In the genomic region with DNA sequence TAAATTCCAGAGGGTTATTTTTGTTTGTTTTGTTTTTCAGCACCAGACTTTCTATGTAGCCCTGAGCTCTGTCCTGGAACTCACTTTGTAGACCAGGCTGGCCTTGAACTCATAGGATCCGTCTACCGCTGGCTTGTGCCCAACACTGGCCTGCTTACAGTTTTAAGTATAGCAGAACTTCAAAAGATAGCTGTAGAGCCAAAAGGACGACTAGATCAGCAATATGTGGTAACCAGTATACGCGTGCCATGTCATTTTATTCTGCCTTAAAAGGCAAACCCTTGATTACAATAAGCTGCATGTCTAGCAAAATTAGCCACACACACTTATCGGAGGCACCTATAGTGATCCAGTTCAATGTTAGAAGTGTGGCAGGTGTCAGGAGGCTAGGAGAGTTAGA, we compare ENCODE assay signal across 7 mouse cellular contexts. TPM values are rescaled to one million over a fixed set of nuclear protein-coding genes. Genes with fewer than 3 reads are reported as not detected.
DNase-seq lines count a peak whose midpoint lies in the region; ATAC-seq and TF ChIP-seq lines count a peak whose summit lies in the region.

No protein-coding gene starts in this region.

- H3K9me3 ChIP-seq in hindbrain, embryonic 15.5 days = no peaks in the 10 kb centered on the region

- no peak for ATAC-seq in hindbrain, embryonic 15.5 days (ENCODE audit: low FRiP score, low read depth)

- peaks cover 13% of the 10 kb centered on the region for H3K4me1 ChIP-seq in spleen, adult 2 months (ENCODE audit: control insufficient read depth, insufficient read depth, insufficient read length)
- peaks cover 15% of the 10 kb centered on the region for H3K4me1 ChIP-seq in hindbrain, embryonic 15.5 days (replicated peaks)

- H3K9ac ChIP-seq in hindbrain, embryonic 15.5 days = peak overlapping the region; percentile 77; the same call in 1 of the 2 replicates

- TF ChIP-seq POLR2A in spleen, adult 2 months (IDR thresholded peaks at IDR 0.05; ENCODE audit: low read depth, low read length) = no peak
- TF ChIP-seq POLR2A in myocyte (IDR thresholded peaks at IDR 0.05; ENCODE audit: insufficient read length, low read depth) = no peak

- TF ChIP-seq CTCF in spleen, adult 2 months (IDR thresholded peaks at IDR 0.05; ENCODE audit: extremely low read depth, insufficient read depth, insufficient read length, insufficient replicate concordance) = no peak

- peak overlapping the region; percentile 81 for H3K4me2 ChIP-seq in hindbrain, embryonic 15.5 days
- peak overlapping the region; percentile 64 for H3K4me2 ChIP-seq in myocyte (ENCODE audit: low read depth)

- H3ac ChIP-seq in myocyte (ENCODE audit: control insufficient read depth, insufficient read length) = no peak overlapping the region

- no peak overlapping the region for H3K27ac ChIP-seq in spleen, adult 2 months (ENCODE audit: insufficient read depth, low read length)
- H3K27ac ChIP-seq in hindbrain, embryonic 15.5 days (replicated peaks) = no peak overlapping the region

- 15% methylated on average over 6 of the region's 6 CpGs for WGBS in spleen, adult 2 months
- WGBS in hindbrain, embryonic 15.5 days = 67% methylated on average over 6 of the region's 6 CpGs

- H3K4me3 ChIP-seq in spleen, adult 2 months (ENCODE audit: extremely low read depth, insufficient read depth, insufficient read length) = peak overlapping the region; percentile 91; the same call in 1 of the 2 replicates
- peak overlapping the region; percentile 98 for H3K4me3 ChIP-seq in hindbrain, embryonic 15.5 days
- peak overlapping the region; percentile 47 for H3K4me3 ChIP-seq in myocyte

- no peak for DNase-seq in spleen, adult 2 months (ENCODE audit: low read depth in 1 of 2, low spot score in 2 of 2)
- no peak for DNase-seq in spleen, postnatal 36 days (ENCODE audit: low spot score in 2 of 2)
- DNase-seq in c-Kit-positive CD71-positive TER-119-negative erythroid progenitor cells, embryonic 14.5 days (ENCODE audit: low read depth) = peak; percentile 15
- DNase-seq in frontal cortex, postnatal 25 days (ENCODE audit: low spot score in 2 of 2) = no peak
- DNase-seq in kidney, postnatal 4 days = no peak

- no peaks in the 10 kb centered on the region for H3K27me3 ChIP-seq in spleen, adult 2 months (ENCODE audit: control insufficient read depth, insufficient read depth, low read length)
- no peaks in the 10 kb centered on the region for H3K27me3 ChIP-seq in hindbrain, embryonic 15.5 days
- no peaks in the 10 kb centered on the region for H3K27me3 ChIP-seq in myocyte (ENCODE audit: control insufficient read depth, insufficient read depth, insufficient read length)

- H3K79me2 ChIP-seq in myocyte (ENCODE audit: control insufficient read depth, insufficient read depth) = peaks cover 28% of the 10 kb centered on the region

- peaks cover 9% of the 10 kb centered on the region for H3K36me3 ChIP-seq in spleen, adult 2 months (ENCODE audit: control insufficient read depth, insufficient read depth, low read length)
- peaks cover 22% of the 10 kb centered on the region for H3K36me3 ChIP-seq in hindbrain, embryonic 15.5 days
- H3K36me3 ChIP-seq in myocyte (ENCODE audit: control insufficient read depth, insufficient read depth) = peaks cover 18% of the 10 kb centered on the region

TF ChIP-seq in myocyte, 11 proteins besides CTCF, POLR2A, EP300 and RAD21:
- TF ChIP-seq POLR2AphosphoS2 (IDR thresholded peaks at IDR 0.05; ENCODE audit: insufficient read length, low read depth) (no peak), MAX (IDR thresholded peaks at IDR 0.05; ENCODE audit: low read depth) (no peak), CEBPB (IDR thresholded peaks at IDR 0.05; ENCODE audit: insufficient read depth, poor library complexity, severe bottlenecking) (no peak), MYOD1 (IDR thresholded peaks at IDR 0.05; ENCODE audit: control insufficient read depth in 1 of 3, insufficient read length in 2 of 3, low read depth in 2 of 3) (no peak), MYOG (IDR thresholded peaks at IDR 0.05; ENCODE audit: control insufficient read depth in 1 of 3, insufficient read depth in 1 of 3, insufficient read length in 2 of 3, low read depth in 2 of 3) (no peak), TCF3 (IDR thresholded peaks at IDR 0.05; ENCODE audit: insufficient read length, low read depth) (no peak), SRF (IDR thresholded peaks at IDR 0.05; ENCODE audit: control insufficient read depth, insufficient read length, low read depth) (no peak), REST (IDR thresholded peaks at IDR 0.05; ENCODE audit: insufficient read depth, insufficient read length) (no peak), TCF12 (IDR thresholded peaks at IDR 0.05; ENCODE audit: insufficient read depth, poor library complexity, severe bottlenecking) (no peak), E2F4 (IDR thresholded peaks at IDR 0.05; ENCODE audit: insufficient read depth) (no peak), USF1 (IDR thresholded peaks at IDR 0.05; ENCODE audit: low read depth) (no peak)

RNA-seq across cellular contexts. Expression of a gene that starts 1.2 kb away (rescaled TPM):
- 16.2 and 16.9 TPM in 2 replicates for polyA plus RNA-seq in spleen, adult 2 months (2012; rRNA removed)
- 74.1 and 75.5 TPM in 2 replicates for polyA plus RNA-seq in hindbrain, embryonic 15.5 days (2015; fragmentation: Nextera tagmentation; extraction: Ambion mirVana)
- 27.0 TPM for polyA plus RNA-seq in myocyte (2012; fragmentation: generic; extraction: Trizol)

RNA-seq across cellular contexts. Expression of a gene that starts 30.2 kb away (rescaled TPM):
- 0.05 and 0.06 TPM in 2 replicates for polyA plus RNA-seq in spleen, adult 2 months (2012; rRNA removed)
- 0.27 and 0.37 TPM in 2 replicates for polyA plus RNA-seq in hindbrain, embryonic 15.5 days (2015; fragmentation: Nextera tagmentation; extraction: Ambion mirVana)
- 0.01 TPM for polyA plus RNA-seq in myocyte (2012; fragmentation: generic; extraction: Trizol)

RNA-seq across cellular contexts. Expression of a gene that starts 58.9 kb away (rescaled TPM):
- 5.5 and 7.6 TPM in 2 replicates for polyA plus RNA-seq in spleen, adult 2 months (2012; rRNA removed)
- polyA plus RNA-seq in hindbrain, embryonic 15.5 days (2015; fragmentation: Nextera tagmentation; extraction: Ambion mirVana) = 137 and 139 TPM in 2 replicates
- polyA plus RNA-seq in myocyte (2012; fragmentation: generic; extraction: Trizol) = 63.2 TPM

Comparison
In these comparisons a context has a peak if more than half of its experiments do, and no peak if none do; other contexts are left out.
1. H3K4me3 ChIP-seq: peak in every context shown above with its lines; median percentile 98 in hindbrain, embryonic 15.5 days; 91 in spleen, adult 2 months; 47 in myocyte.